Mouse (Mus musculus) brain, adult 10 weeks (tissue): ENCODE measurements around the gene Slc25a26. TPM values are rescaled to one million over a fixed set of nuclear protein-coding genes. Genes with fewer than 3 reads are reported as not detected.

ENCODE experiments used
- polyA plus RNA-seq: library from polyadenylated mRNA; stranded (reverse); fragments of 350-450 nt; fragmentation: Illumina TruSeq; extraction: RNeasy Lipid Tissue Mini Kit (QIAGEN cat#74804); gene quantifications from one replicate; pipeline ENCODE4 v1.2.3, GENCODE M21; 2015; ENCODE audit warnings: low read depth, low replicate concordance

The Slc25a26 gene
- polyA plus RNA-seq, result 16.5 TPM

DNA sequence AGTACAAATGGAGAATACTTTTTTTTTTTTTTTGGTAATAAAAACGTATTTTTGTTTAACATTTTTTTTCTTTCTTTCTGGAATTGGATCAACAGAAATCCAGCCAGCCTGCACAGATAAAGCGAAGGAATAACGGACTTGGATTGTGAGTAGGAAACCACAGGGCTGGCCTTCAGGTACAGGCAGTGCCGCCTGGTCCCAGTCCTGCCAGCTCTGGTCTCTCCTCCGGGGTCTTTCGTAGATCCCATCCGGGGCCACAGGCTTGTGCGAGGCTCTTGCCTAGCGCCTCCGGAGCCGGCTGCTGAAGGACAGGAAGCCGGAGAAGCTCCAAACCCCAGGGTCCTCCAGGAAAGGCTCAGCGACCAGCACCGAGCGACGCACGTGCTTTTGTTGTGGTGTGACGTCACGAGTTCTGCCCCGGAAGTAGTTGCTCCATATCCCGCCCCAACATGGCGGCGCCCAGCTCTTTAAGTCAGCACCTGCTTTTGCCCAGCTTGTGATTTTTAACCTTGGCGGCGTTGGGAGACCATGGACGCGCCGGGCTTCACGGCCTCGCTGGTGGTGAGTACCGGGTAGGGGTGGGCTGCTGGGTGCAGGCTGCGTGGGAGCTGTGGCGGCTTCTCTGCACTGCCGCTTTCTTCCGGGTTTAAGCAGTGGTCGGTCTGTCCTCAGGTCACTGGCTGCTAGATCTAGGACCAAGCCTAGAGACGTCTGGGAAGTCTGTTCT is at the start of gene Slc25a26:
TSS of gene Slc25a26 (plus strand) at position 435 of the 727 bp plus-strand sequence.

Other genes with a start within 250 kb of the Slc25a26 start
- gene Magi1, start 216.4 kb upstream of the Slc25a26 start, polyA plus RNA-seq, result 40.6 TPM
- 21.5 TPM for gene Lrig1, start 199.8 kb downstream of the Slc25a26 start, polyA plus RNA-seq